Mouse (Mus musculus): ENCODE data around the gene Zc3h10.
A peak's percentile ranks its signal among the peaks of the same experiment; 100 is the strongest.
"Not testable (repeated sequence)": the region's sequence is repeated elsewhere in the genome, so short reads cannot be mapped to it uniquely, and the experiment has no call there.

The Zc3h10 gene

DNA sequence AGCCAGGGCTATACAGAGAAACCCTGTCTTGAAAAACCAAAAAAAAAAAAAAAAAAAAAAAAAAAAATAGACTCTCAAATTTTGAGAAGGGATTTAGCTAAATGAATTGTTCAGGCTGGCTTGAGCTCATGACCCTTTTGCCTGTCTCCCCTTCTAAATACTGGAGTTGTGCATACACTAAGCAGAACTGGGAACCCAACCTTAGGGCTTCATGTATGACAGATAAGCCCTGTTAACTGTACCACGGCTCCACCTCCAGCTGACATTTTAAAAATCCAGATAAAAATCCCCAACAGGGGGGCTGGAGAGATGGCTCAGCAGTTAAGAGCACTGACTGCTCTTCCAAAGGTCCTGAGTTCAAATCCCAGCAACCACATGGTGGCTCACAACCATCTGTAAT is 8.0 kb upstream of the Zc3h10 start:
- not testable (repeated sequence) for DNase-seq (ENCODE audit: low spot score in 2 of 2)

DNA sequence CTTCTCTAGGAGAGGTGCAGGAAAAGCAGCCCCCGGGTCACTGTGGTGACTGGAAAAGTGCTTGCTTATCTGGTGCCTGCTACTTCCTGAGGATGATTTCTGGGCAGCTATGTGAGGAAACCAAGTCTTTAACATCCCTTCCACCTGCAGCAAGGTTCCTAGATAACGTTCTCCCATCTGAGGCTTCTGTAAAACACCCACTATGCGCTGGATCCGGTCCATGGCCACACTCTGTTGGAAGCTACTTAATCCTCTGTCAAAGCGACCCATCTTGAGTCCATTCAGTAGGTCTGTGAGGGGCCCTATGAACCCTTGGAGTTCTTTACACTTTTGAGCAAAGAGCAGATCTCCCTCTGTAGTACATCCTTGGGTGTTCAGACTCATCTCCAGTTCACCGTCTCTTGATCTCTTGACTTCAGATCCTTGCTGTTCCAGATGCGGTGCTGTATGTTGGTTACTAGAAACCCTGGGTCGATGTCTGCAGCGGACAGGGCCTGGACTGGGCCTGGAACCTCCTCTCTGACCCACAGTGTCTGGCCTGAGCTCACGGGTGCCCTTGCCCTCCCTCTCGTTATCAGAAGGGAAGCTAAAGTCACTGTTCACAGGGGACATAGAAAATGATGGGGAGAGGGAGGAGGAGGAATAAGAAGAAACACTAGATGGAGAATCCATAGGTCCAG is 2.7 kb upstream of the Zc3h10 start:
- not testable (repeated sequence) for DNase-seq (ENCODE audit: low spot score in 2 of 2)

DNA sequence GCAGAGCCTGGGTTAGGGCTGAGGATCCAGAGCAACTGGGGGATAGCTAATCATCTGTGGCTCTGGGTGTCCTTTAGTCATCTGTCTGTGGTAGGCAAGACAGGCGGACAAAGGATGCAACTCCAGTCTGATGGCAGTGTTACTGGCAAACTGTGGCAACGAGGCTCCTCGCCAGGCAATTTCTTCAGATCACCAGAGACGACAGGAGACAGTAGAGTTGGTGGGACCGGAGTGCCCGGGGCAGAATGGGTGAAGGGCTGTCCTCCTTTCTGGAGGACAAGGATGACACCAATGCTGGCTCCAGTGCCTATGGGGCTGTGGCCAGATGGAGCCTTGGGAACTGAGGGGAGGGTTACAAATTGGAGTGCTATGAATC is 2.1 kb upstream of the Zc3h10 start:
- DNase-seq (ENCODE audit: low spot score in 2 of 2) = peak in 1 of 2 experiments; percentile 11

DNA sequence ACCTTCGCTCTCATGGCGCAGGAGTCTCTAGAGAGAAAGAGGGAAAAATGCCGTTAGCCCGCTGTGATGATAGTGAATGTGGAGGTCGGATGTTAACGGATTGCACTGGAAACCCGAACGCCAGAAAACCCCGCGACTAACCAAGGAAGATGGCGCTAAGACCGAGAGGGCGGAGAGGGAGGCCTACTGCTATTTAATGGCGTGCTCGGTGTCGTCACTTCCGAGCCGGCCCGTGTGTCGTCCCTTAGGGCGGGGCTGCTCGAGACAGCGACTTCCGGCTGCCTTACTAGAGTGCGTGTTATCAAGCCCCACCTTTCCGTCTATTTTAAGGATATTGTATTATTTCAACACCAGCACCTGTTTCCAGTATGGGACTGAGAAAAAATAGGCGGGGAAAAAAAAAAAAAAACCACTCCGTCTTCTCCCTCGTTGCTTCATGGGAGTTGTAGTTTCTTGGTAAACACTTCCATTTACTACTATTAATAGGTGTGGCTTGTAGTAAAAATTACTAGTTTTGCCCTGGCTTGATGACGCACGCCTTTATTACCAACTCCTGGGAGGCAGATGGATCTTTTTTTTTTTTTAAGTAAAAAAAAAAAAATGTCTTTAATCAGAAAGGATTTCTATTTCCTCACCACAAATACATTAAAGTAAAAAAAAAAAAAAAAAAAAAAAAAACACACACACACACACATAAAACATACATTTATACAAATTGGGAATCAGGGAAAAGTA is 1.5 kb upstream of the Zc3h10 start, which contains the start of gene Rpl41:
TSS of gene Rpl41 (minus strand) at position 359 of the 735 bp plus-strand sequence.
- DNase-seq (ENCODE audit: low spot score in 2 of 2) = peak; percentile 94 to 96

DNA sequence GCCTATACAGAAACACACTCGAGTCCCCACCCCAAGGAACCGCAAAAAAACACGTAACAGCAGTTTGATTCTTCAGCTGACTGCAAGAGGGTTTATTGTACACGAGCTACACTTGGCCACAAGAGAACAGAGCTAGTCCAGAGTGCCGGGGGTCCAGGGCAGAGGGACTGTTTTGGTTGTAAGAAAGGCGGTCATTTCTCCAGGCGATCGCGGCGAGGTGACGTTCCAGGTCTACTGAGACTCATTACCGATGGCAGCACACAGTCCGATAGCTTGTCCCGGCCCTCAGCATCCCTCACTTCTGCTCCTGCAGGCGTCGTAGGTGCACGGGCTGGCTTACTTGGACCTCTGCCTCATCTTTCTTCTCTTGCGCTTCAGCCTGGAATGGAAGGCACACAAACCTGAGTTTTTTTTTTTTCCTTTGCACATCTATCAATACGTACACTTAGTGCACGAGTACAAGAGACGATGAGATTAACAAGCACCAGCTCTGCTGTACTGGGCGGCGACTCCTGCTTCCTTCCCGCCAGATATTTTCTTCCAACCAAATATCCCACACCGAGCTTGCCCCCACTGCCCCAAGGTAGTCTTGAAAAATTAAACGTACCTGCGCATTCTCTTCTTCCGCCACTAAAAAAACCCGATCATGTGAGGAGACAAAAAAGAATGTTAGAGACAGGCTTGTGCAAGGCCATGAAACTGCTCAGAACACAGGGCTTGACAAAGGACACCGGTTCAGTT is 647 bp upstream of the Zc3h10 start:
- peak in 1 of 2 experiments; percentile 19 for DNase-seq (ENCODE audit: low spot score in 2 of 2)

DNA sequence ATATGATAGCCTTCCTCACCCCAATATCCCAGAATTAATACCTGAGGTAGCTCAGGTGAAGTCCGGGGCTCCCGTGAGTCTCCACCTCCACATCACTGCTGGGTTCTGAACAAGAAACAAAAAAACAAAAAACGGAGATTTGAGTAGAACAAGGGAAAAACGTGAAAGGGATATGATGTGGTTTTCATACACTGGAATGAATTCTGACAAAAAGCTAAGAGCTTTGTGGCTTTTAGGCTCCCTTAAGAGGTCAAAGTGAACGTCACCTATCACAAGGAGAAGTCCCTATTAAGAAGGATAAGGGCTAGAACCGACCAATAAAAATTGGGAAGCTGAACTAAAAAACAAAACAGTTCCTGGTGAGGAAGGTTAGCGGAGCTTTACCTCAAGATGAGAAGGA is 787 bp downstream of the Zc3h10 start:
- no peak for DNase-seq (ENCODE audit: low spot score in 2 of 2)

DNA sequence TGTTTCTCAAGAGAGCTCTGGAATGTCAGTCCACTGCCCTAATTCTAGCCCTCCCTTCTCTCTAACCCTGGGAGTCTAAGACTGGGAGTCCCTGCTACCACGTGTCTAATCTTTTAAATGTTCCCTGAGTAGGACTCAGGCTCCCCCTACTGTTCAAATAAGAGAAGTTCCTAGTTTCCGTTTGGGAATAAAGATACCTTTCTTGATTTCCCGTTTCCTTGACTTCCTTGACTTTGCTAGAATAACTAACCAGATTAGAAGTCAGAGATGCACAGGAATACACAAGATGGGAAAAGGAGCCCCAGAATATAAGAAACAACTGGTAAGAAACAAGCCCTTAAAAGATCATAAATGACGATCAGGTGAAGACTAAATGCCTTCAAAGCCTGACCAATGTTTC is 1.2 kb downstream of the Zc3h10 start:
- peak in 1 of 2 experiments; percentile 55 for DNase-seq (ENCODE audit: low spot score in 2 of 2)

DNA sequence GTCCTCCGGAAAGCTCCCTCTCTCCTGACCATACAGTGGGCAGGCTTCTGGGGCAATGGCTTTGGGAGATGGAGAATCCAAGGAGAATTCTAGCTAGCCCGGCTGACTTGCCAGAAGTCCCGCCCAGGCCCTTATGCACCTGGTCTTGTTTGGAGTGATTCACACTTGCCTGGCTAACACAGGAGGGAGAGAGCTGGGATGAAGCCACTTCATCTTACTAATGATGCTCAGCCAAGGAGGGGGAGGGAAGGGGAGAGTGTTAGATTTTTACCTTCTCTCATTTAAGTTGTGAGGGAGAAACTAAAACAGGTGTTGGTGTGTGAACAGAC is 2.0 kb downstream of the Zc3h10 start:
- no peak for DNase-seq (ENCODE audit: low spot score in 2 of 2)

DNA sequence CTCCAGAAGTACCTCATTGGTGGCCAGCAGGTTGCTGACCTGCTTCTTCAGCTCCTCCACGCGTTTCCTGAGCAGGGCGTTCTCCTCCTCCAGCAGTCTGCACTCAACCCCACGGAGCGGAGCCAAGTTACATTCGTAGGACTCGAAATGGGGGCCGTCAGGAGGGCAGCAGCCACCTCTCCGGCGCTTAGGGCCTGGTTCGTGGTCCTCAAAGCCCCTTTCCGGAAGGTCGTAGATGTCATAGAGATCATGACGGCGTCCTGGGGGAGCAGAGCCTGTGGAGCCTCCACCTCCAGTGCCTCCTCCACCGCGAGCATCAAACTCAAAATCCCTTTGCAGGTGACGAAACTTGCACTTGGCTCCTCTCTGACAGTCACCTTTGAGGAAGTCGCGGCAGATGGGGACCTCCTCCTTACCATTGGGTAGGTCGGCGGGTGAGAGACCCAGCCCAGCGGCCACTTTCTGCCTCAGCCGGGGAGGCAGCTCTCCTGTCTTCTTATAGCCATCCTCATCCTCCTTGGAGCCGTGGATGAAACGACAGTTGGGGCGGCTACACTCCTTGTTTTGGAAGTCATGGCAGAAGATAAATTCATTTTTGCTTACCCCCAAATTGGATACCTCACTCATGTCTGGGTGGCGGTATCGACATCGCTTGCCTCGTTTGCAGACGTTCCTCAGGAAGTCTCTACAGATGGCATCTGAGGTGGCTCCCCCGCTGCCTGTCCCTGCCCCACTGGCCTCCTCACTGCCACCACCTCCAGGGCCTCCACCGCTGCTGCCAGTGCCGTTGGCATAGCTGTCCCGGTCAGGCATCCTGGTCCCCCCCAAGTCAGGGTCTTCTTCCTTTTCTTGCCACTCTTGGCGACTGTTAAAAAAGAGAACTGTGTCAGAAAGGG is 2.7 kb downstream of the Zc3h10 start:
- DNase-seq (ENCODE audit: low spot score in 2 of 2) = no peak

DNA sequence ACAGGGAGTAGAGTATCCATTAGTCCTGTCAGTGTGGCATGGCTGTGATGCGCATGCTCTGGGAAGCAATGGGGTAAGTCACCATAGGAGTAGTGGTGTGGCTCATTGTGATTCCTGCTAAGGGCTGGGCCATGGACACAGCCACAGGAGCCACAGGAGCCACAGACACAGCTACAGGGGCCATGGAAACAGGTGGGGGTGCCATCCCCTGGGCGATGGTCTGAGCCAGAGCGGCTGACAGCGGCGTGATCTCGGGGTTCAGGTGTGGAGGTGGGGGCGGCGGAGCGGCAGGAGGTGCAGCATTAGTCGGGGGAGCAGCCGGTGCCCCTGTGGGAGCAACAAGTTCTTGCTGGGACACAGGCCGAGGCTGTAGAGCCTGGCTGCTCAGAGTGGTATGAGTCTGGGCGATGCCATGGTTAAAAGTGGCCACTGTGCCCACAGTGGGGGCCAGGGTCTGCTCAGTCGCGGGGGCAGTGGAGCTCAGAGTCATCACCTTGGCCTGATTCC is 3.4 kb downstream of the Zc3h10 start:
- DNase-seq (ENCODE audit: low spot score in 2 of 2) = no peak

DNA sequence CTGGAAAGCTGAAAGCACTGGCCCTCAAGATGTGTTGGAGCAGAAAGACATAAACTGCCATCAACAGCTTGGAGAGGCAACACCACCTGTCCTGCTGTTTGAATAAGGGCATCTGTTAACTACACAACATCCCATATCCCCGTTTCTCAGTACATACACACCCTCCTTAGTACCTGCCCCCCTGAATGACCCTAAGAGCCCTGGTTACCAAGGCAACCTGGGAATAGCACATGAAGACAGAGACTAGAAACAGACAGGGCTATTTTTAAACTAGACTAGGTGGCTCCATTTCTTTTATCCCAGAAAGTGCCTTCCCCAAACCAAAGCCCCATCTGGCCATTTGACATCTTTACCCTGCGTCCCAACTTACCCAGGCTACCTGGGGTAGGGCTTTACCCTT is 4.5 kb downstream of the Zc3h10 start:
- no peak for DNase-seq (ENCODE audit: low spot score in 2 of 2)

DNA sequence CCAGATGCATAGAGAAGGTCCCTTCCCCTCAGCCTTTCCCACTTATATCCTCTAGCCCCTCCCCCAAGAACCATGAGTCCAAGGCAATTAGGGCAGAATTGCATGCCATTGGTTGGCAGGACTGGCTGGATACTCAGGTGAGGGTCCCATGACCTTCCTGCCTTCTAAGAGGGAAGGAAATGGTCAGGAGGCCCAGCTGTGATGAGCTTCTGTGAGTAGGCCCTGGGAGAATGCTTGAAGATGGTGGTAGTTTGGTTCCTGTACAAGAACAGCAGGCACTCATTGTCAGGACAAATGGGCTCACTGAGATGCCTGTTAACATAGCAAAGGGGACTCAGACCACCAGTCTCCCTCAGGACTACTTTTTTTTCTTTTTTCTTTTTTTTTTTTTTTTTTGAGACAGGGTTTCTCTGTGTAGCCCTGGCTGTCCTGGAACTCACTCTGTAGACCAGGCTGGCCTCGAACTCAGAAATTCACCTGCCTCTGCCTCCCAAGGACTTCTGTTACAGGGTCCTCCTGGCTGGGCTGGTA is 9.2 kb downstream of the Zc3h10 start:
- no peak for DNase-seq (ENCODE audit: low spot score in 2 of 2)

DNA sequence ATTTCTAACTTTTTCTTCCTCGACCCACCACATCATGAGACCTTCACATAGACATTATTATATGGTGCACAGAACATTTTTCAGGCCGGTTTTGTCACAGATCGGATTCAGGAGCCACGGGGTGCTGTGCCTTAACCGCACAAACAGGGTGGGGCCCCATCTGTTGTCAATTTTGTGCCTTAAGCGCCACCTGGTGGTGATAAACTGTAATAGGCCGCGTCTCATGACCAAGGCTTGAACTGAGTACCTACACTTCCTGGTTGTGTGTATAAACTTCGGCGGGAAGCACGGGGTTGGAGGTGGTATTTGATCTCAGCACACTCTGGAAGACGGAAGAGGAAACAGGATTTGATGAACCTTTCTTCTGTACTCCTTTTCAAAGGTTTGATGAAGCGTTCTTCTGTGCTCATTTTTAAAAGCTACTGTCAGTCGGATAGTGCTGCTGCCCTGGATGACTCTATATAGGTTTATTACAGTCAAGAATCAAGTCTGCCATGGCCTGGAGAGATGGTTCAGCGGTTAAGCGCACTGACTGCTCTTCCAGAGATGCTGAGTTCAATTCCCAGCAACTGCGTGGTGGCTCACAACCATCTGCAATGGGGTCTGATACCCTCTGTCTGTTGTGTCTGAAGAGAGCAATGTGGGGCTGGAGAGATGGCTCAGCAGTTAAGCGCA is 11.2 kb downstream of the Zc3h10 start:
- DNase-seq (ENCODE audit: low spot score in 2 of 2) = peak; percentile 91 to 95

DNA sequence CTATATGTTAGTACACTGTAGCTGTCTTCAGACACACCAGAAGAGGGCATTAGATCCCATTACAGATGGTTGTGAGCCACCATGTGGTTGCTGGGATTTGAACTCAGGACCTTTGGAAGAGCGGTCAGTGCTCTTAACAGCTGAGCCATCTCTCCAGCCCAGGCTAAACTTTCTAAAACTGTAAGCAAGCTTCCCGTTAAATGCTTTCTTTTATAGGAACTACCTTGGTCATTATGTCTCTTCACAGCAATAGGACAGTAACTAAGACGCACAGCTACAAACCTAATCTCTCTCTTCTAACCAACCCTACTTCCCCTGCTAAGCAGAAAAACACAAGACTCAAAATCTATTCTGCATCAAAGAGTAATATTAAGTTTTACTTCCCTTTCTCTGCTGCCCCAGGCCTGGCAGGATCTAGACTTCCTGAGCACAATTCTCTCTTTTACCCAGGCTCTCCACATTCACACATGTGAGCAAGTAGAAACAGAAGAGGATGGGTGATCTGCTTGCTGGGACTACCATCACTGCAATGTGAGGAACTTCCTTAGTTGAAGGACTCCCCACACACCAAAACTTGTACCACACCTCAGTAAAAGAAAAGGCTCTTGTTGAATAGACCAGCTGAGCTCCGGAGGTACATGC is 11.8 kb downstream of the Zc3h10 start:
- DNase-seq (ENCODE audit: low spot score in 2 of 2) = peak; percentile 70 to 77

DNA sequence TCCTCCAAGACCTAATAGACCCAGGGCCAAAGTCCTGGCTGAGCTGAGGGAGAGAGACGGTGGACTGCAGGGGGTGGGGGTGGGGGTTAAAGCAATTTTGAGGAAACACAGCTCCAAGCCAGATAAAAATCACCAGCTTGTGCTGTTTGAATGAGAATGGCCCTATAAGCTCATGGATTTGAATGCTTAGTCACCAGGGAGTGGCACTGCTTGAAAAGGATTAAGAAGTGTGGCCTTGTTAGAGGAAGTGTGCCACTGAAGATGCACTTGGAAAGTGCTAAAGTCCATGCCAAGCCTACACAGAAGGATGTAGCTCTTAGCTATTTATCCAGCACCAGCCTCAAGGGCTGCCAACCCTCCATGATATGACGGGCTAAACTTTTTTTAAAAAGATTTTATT is 12.4 kb downstream of the Zc3h10 start:
- DNase-seq (ENCODE audit: low spot score in 2 of 2) = no peak

DNA sequence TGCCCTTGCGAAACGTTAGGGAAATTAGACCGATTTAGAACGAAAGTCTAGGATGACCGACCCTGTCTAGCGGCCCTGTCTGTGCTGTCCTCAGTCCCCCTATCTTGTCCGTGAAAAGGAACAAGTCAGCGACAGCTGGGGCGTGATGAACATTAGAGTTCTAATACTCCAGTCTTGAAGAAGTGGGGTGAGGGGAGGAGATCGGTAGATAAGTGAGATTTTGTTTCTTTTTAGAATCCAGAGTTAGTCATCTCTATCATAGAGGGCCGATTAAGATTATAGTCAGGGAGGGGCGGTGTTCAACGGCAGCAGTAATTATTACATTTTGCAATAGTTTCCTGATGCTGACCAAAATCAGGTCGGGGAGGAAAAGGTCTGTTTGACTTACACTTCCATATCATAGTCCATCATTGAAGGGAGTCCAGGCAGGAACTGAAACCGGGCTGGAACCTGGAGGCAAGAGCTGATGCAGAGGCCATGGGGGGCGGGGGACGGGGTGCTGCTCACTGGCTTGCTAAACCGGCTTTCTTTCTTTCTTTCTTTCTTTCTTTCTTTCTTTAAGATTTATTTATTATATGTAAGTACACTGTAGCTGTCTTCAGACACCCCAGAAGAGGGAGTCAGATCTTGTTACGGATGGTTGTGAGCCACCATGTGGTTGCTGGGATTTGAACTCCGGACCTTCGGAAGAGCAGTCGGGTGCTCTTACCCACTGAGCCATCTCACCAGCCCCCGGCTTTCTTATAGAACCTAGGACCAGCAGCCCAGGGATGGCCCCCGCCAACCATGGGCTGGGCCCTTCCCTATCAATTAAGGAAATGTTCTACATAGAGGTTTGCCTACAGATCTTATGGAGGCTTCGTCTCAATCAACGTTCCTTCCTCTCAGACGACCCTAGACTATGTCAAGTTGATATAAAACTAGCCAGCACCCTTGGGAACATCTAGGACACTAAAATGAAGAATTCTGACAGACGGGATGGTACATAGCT is 20.9 kb downstream of the Zc3h10 start:
- DNase-seq (ENCODE audit: low spot score in 2 of 2) = no peak

DNA sequence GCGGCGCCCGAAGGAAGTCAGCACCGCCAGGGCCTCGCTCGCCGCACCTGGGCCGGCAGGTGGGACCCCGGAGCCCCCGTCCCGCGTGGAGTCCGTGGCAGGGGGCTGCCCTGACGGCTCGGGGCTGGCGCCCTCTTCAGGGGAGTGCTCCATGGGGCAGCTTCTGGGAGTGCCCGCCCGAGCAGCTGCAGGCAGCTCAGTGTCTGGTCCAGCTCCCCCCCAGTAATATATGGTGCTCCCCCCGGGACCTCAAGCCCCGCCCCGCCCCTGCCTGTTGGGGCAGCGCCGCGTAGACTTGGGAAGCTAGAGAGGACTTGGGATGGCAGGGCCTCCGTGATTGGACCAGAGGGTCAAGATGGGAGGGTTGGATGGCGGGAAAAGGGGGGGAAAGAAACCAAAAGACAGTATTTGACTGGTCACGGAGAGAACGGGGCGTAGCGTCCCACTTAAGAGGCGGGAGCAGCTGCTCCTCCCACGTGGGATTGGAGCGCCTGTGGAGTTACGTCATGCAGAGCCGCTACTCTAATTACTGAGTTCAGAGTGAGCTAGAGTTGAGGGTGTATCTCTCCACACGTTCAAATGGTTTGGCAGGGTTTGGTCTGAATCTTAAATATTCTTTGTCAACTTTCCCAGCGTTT is 21.8 kb downstream of the Zc3h10 start, which contains the start of gene Esyt1:
TSS of gene Esyt1 (minus strand) at position 201 of the 638 bp plus-strand sequence.
- peak; percentile 97 to 98 for DNase-seq (ENCODE audit: low spot score in 2 of 2)

Measured in spleen, postnatal 36 days (tissue).